Mouse (Mus musculus) yolk sac, embryonic 10.5 days (tissue): ENCODE measurements around the gene Schip1.

Source experiments
- DNase-seq: peaks from one replicate; pipeline ENCODE4 v3.0.0-alpha.2; 2017; ENCODE audit warnings: low spot score

Gene Schip1

GRCm38 (mm10) chr3:68675216-68675835, 610.7 kb downstream of the Schip1 start:
- no peak for DNase-seq
